Mouse (Mus musculus): ENCODE results near the gene Arhgap24.

DNA sequence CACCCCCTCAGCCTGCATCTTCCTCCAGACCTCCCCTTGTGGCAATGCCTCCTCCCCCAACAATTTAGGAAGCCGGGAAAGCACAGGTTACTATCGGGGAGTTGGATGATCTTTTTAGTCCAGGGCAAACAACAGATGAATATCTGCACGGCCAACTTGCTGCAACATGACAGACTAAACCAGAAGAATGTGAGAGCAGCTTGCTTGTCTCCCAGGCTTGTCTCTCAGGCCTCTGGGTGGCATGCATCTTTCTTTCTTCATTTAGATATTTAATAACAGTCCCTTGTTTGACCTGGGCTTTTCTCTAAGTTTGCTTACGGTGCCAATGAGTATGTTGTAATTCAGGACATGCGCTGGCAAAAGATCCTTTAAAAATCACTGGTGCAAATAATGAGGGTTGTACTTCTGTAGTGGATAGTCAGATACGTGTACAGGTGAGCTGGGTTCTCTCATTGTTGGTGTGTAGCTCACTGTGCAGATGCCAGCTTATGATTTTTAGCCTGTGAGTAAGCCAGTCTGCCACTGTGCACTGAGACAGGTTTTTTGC, 101.7 kb downstream of the Arhgap24 start:
- TF ChIP-seq CTCF (IDR thresholded peaks at IDR 0.05; ENCODE audit: borderline replicate concordance, extremely low read depth, insufficient read depth, insufficient read length) (no peak), POLR2A (IDR thresholded peaks at IDR 0.05; ENCODE audit: borderline replicate concordance, extremely low read depth, insufficient read depth, insufficient read length, poor library complexity, severe bottlenecking) (no peak)
